ENCODE assay signal across 8 mouse cellular contexts in genomic region chr13:17943306-17944077, GRCm38 (mm10). TPM values are rescaled to one million over a fixed set of nuclear protein-coding genes. Genes with fewer than 3 reads are reported as not detected.
A peak's percentile ranks its signal among the peaks of the same experiment; 100 is the strongest.
DNase-seq lines count a peak whose midpoint lies in the region; ATAC-seq lines count a peak whose summit lies in the region.

No protein-coding gene starts in this region.

- DNase-seq in heart, adult 8-10 months (ENCODE audit: low spot score) = peak; percentile 9
- no peak for DNase-seq in heart, postnatal 10 days
- peak; percentile 33 for DNase-seq in ES-CJ7 (ENCODE audit: low read depth, low spot score)
- peak; percentile 2 to 6 for DNase-seq in heart, postnatal 14 days
- DNase-seq in layer of hippocampus, postnatal 36 days = peak; percentile 13 to 23
- peak; percentile 21 for DNase-seq in telencephalon, adult 2 months (ENCODE audit: low read depth, low spot score)

- intact Hi-C loops in heart, postnatal 10 days (cut with DNase I) = loop anchor here (1.0 to 10.0 kb wide), 3 partner anchors 49 to 249 kb away; partner anchors contain the start of genes Cdk13, Mplkip, Sugct and Yae1d1
- intact Hi-C loops in heart, postnatal 14 days (cut with DNase I) = loop anchor here (5.0 kb wide), 2 partner anchors 49 to 251 kb away; partner anchors contain the start of gene Yae1d1

- H3K36me3 ChIP-seq in embryonic facial prominence, embryonic 12.5 days = no peaks in the 10 kb centered on the region
- no peaks in the 10 kb centered on the region for H3K36me3 ChIP-seq in megakaryocyte, embryonic 14.5 days (replicated peaks; ENCODE audit: low read length)

- H3K27me3 ChIP-seq in embryonic facial prominence, embryonic 12.5 days = no peaks in the 10 kb centered on the region
- H3K27me3 ChIP-seq in megakaryocyte, embryonic 14.5 days (replicated peaks) = peaks cover 3% of the 10 kb centered on the region

- peak overlapping the region; percentile 92 for H3K9ac ChIP-seq in embryonic facial prominence, embryonic 12.5 days

- H3K27ac ChIP-seq in embryonic facial prominence, embryonic 12.5 days = peak overlapping the region; percentile 91

- peak; percentile 63 for ATAC-seq in embryonic facial prominence, embryonic 12.5 days (ENCODE audit: insufficient number of reproducible peaks, insufficient read depth, low FRiP score, low TSS enrichment)

- H3K9me3 ChIP-seq in embryonic facial prominence, embryonic 12.5 days = no peaks in the 10 kb centered on the region
- H3K9me3 ChIP-seq in megakaryocyte, embryonic 14.5 days = no peaks in the 10 kb centered on the region

- WGBS in embryonic facial prominence, embryonic 12.5 days = under 1% methylated on average over 63 of the region's 70 CpGs

- H3K4me2 ChIP-seq in embryonic facial prominence, embryonic 12.5 days (replicated peaks) = peak overlapping the region; percentile 75

- H3K4me3 ChIP-seq in embryonic facial prominence, embryonic 12.5 days = peak overlapping the region; percentile 88
- peak overlapping the region; percentile 95 for H3K4me3 ChIP-seq in megakaryocyte, embryonic 14.5 days (replicated peaks)

- H3K4me1 ChIP-seq in embryonic facial prominence, embryonic 12.5 days = peaks cover 11% of the 10 kb centered on the region
- peaks cover 16% of the 10 kb centered on the region; the same call in 1 of the 2 replicates for H3K4me1 ChIP-seq in megakaryocyte, embryonic 14.5 days

RNA-seq across cellular contexts. Expression of gene Rala, which starts 0.5 kb away (rescaled TPM):
- 10 to 100 TPM; 30.5 to 35.8 (median 33.9) TPM for total RNA-seq in heart, adult 8-10 months (2022)
- 10 to 100 TPM; 47.4 to 48.9 TPM for total RNA-seq in heart, postnatal 10 days (2021)
- polyA plus RNA-seq in embryonic facial prominence, embryonic 12.5 days (2016; fragmentation: Nextera tagmentation; extraction: Ambion mirVana) = 114 and 123 TPM in 2 replicates
- 10 to 100 TPM; 38.4 to 41.7 TPM for total RNA-seq in heart, postnatal 14 days (2021)
- 10 to 100 TPM; 63.4 to 64.5 TPM for total RNA-seq in layer of hippocampus, postnatal 36 days (2021)
- polyA plus RNA-seq in megakaryocyte, embryonic 14.5 days (2012; ENCODE audit: insufficient read depth, low replicate concordance) = 7.0 and 8.6 TPM in 2 replicates

RNA-seq across cellular contexts. Expression of gene Yae1d1, which starts 49.7 kb away (rescaled TPM):
- 10 to 100 TPM; 35.2 to 43.6 (median 38.3) TPM for total RNA-seq in heart, adult 8-10 months (2022)
- 10 to 100 TPM; 22.4 to 30.1 TPM for total RNA-seq in heart, postnatal 10 days (2021)
- polyA plus RNA-seq in embryonic facial prominence, embryonic 12.5 days (2016; fragmentation: Nextera tagmentation; extraction: Ambion mirVana) = 82.4 and 83.4 TPM in 2 replicates
- total RNA-seq in heart, postnatal 14 days (2021) = 10 to 100 TPM; 28.3 to 28.5 TPM
- 10 to 100 TPM; 23.2 to 24.0 TPM for total RNA-seq in layer of hippocampus, postnatal 36 days (2021)
- 3.3 TPM in 1 of 2 replicates, not detected in the other for polyA plus RNA-seq in megakaryocyte, embryonic 14.5 days (2012; ENCODE audit: insufficient read depth, low replicate concordance)

Comparison
In these comparisons a context has a peak if more than half of its experiments do, and no peak if none do; other contexts are left out.
1. DNase-seq: peak in heart, adult 8-10 months (single experiment), ES-CJ7 (single experiment), heart, postnatal 14 days (2 of 2), layer of hippocampus, postnatal 36 days (2 of 2) and telencephalon, adult 2 months (single experiment); none in heart, postnatal 10 days (0 of 2).